Mouse (Mus musculus) myocyte (in vitro differentiated cells): Measurements from ENCODE around the gene Mybph. TPM values are rescaled to one million over a fixed set of nuclear protein-coding genes. Genes with fewer than 3 reads are reported as not detected.

Source experiments
- H3K27me3 ChIP-seq: one replicate; pipeline ENCODE4 v1.6.1; 2011; ENCODE audit not compliant: control insufficient read depth, insufficient read depth, insufficient read length
- H3K36me3 ChIP-seq: one replicate; pipeline ENCODE4 v1.6.1; 2011; ENCODE audit not compliant: control insufficient read depth, insufficient read depth
- H3K4me2 ChIP-seq: one replicate; pipeline ENCODE4 v1.6.1; 2011; ENCODE audit warnings: low read depth, control low read depth
- H3K4me3 ChIP-seq: one replicate; pipeline ENCODE4 v1.5.1; 2011; ENCODE audit warnings: mild to moderate bottlenecking, control low read depth, moderate library complexity
- H3K79me2 ChIP-seq: one replicate; pipeline ENCODE4 v1.6.1; 2011; ENCODE audit not compliant: control insufficient read depth, insufficient read depth
- H3ac ChIP-seq: one replicate; pipeline ENCODE4 v1.6.1; 2011; ENCODE audit not compliant: control insufficient read depth, insufficient read length
- CEBPB ChIP-seq: IDR thresholded peaks from 2 replicates; pipeline ENCODE4 v1.6.1; 2011; ENCODE audit warnings: mild to moderate bottlenecking, moderate library complexity; ENCODE audit not compliant: poor library complexity, insufficient read depth, severe bottlenecking
- E2F4 ChIP-seq: IDR thresholded peaks from one replicate; pipeline ENCODE4 v1.6.1; 2011; ENCODE audit warnings: mild to moderate bottlenecking, control low read depth, moderate library complexity; ENCODE audit not compliant: insufficient read depth
- MAX ChIP-seq: IDR thresholded peaks from one replicate; pipeline ENCODE4 v1.6.1; 2011; ENCODE audit warnings: low read depth, mild to moderate bottlenecking, control low read depth
- MYOD1 ChIP-seq, 3 experiments: IDR thresholded peaks; one replicate each; pipeline ENCODE4 v1.6.1; 2011; ENCODE audit warnings: control low read depth in 2 of 3, low read depth in 2 of 3, mild to moderate bottlenecking in 2 of 3, moderate library complexity in 1 of 3; ENCODE audit not compliant: insufficient read length in 2 of 3, control insufficient read depth in 1 of 3
- MYOG ChIP-seq, 3 experiments: IDR thresholded peaks; one replicate each; pipeline ENCODE4 v1.6.1; 2011; ENCODE audit warnings: control low read depth in 2 of 3, low read depth in 2 of 3, mild to moderate bottlenecking in 2 of 3; ENCODE audit not compliant: insufficient read length in 2 of 3, control insufficient read depth in 1 of 3, insufficient read depth in 1 of 3
- POLR2A ChIP-seq: IDR thresholded peaks from one replicate; pipeline ENCODE4 v1.6.1; 2011; ENCODE audit warnings: low read depth, mild to moderate bottlenecking, control low read depth, moderate library complexity; ENCODE audit not compliant: insufficient read length
- POLR2AphosphoS2 ChIP-seq: IDR thresholded peaks from one replicate; pipeline ENCODE4 v1.6.1; 2011; ENCODE audit warnings: low read depth, control low read depth; ENCODE audit not compliant: insufficient read length
- REST ChIP-seq: IDR thresholded peaks from one replicate; pipeline ENCODE4 v1.6.1; 2011; ENCODE audit warnings: mild to moderate bottlenecking, control low read depth, moderate library complexity; ENCODE audit not compliant: insufficient read depth, insufficient read length
- SRF ChIP-seq: IDR thresholded peaks from one replicate; pipeline ENCODE4 v1.6.1; 2011; ENCODE audit warnings: low read depth; ENCODE audit not compliant: control insufficient read depth, insufficient read length
- TCF12 ChIP-seq: IDR thresholded peaks from one replicate; pipeline ENCODE4 v1.6.1; 2011; ENCODE audit warnings: mild to moderate bottlenecking, control low read depth; ENCODE audit not compliant: poor library complexity, insufficient read depth, severe bottlenecking
- TCF3 ChIP-seq: IDR thresholded peaks from one replicate; pipeline ENCODE4 v1.6.1; 2011; ENCODE audit warnings: low read depth, control low read depth; ENCODE audit not compliant: insufficient read length
- USF1 ChIP-seq: IDR thresholded peaks from one replicate; pipeline ENCODE4 v1.6.1; 2011; ENCODE audit warnings: low read depth, mild to moderate bottlenecking, control low read depth, moderate library complexity
- polyA plus RNA-seq: library from polyadenylated mRNA; unstranded; fragments of >200 nt; fragmentation: generic; extraction: Trizol; gene quantifications from one replicate; pipeline ENCODE4 v1.2.1, GENCODE M21; 2012; ENCODE audit warnings: missing spikeins

Mybph gene
- polyA plus RNA-seq: 1,516 TPM

DNA sequence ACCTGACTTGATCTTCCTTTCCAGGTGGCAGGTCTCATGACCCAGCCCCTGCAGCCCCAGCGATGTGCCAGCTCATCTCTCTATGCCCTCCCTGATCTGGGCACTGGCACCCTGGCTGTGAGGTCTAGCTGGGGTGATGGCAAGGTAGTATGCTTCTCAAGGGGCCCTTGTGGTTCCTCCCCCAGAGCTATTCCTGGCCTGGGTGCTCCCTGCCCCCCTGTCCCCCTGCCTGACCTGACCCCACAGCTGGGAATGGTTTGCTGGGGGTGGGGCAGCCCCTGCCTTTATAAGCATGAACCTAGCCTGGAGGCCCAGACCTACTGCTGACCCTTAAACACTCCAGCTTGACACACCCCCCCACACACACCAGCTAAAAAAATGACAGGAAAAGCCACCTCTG, at the start of gene Mybph:
Mybph (plus strand) TSS at position 323 of the 400 bp plus-strand sequence.
- H3K4me3 ChIP-seq: peak within 1 kb of the TSS; percentile 63
- H3K36me3 ChIP-seq: no peaks in the 10 kb centered on the region
- H3K27me3 ChIP-seq: no peaks in the 10 kb centered on the region
- peak within 1 kb of the TSS; percentile 70 for H3K4me2 ChIP-seq
- peak; percentile 67 for TF ChIP-seq TCF12
- no peak for TF ChIP-seq POLR2AphosphoS2
- peak; percentile 44 to 98 (median 82) for TF ChIP-seq MYOG (IDR thresholded peaks at IDR 0.05; ENCODE audit: control insufficient read depth in 1 of 3, insufficient read depth in 1 of 3, insufficient read length in 2 of 3, low read depth in 2 of 3)
- TF ChIP-seq E2F4: no peak
- no peak for TF ChIP-seq USF1
- no peak for TF ChIP-seq MAX
- TF ChIP-seq REST: no peak
- TF ChIP-seq TCF3: peak; percentile 65
- TF ChIP-seq SRF: no peak
- peak in 2 of 3 experiments; percentile 57 to 92 for TF ChIP-seq MYOD1 (IDR thresholded peaks at IDR 0.05; ENCODE audit: control insufficient read depth in 1 of 3, insufficient read length in 2 of 3, low read depth in 2 of 3)
- no peak for TF ChIP-seq CEBPB
- TF ChIP-seq POLR2A: peak; percentile 48
- H3K79me2 ChIP-seq: no peaks in the 10 kb centered on the region
- H3ac ChIP-seq: peak within 1 kb of the TSS; percentile 3

DNA sequence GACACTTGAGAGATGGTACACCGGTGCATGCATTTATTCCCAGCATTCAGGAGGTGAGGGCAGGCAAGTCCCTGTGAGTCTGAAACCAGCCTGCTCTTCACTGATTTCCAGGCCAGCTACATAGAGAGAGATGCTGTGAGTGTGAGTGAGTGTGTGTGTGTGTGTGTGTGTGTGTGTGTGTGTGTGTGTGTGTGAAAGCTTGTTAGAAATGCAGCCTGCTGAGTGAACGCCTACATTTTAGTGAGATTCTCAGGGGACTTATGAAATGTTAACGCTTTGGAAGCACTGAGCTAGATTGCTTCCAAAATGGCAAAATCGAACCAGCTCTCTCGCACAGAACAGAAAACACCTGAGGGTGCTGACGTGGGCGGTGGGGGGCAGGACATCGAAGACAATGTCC, 47.2 kb upstream of the Mybph start:
- TF ChIP-seq MAX (no peak), TCF3 (no peak), MYOG (IDR thresholded peaks at IDR 0.05; ENCODE audit: control insufficient read depth in 1 of 3, insufficient read depth in 1 of 3, insufficient read length in 2 of 3, low read depth in 2 of 3) (no peak), USF1 (no peak), REST (no peak), TCF12 (no peak), E2F4 (no peak), MYOD1 (IDR thresholded peaks at IDR 0.05; ENCODE audit: control insufficient read depth in 1 of 3, insufficient read length in 2 of 3, low read depth in 2 of 3) (no peak), POLR2AphosphoS2 (no peak), SRF (no peak), CEBPB (no peak), POLR2A (no peak)
- Histone ChIP-seq H3K27me3 (peaks cover 65% of the 10 kb centered on the region), H3K4me2 (no peak overlapping the region), H3K36me3 (no peaks in the 10 kb centered on the region), H3K79me2 (no peaks in the 10 kb centered on the region), H3ac (no peak overlapping the region), H3K4me3 (no peak overlapping the region)

DNA sequence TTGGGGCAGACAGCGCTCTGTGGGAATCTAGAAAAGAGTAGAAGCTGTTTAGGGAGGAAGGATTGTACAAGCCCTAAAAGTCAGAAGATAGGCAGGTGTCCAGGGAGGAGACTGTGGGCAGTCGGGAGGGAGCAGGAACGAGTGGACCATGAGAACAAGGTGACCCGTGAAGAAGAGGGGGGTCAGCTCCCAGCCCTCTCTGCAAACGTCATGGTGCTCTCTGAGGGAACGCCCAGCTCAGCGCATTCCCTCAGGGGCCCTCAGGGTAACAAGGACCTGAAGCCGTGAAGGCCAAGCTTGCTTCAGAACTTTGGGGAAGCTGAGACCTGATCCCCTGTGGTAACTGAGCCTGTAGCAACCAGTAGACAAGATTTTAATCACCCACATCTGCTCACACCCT, 43.2 kb upstream of the Mybph start:
- TF ChIP-seq POLR2AphosphoS2 (no peak), TCF12 (no peak), E2F4 (no peak), MAX (no peak)

DNA sequence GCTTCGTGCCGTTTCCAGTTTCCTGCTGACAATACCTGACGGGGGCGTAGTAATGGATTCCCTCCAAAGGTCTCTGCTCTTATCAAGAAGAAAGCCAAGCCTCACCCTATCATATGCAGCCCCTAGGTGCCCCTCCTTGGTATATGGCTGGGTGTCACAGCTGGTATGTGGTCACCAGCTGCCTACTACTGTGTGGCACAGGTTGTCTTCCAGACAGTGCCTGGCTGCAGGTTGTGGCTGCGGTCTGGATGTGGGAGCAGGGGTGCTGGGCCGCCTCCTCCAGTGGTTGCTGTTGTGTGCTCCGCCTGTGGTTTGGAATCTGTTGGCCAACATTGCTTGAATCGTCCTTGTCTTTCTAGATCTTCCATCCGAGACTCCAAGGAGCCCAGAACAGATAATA, 42.5 kb upstream of the Mybph start:
- TF ChIP-seq CEBPB (no peak), TCF12 (no peak), MYOG (IDR thresholded peaks at IDR 0.05; ENCODE audit: control insufficient read depth in 1 of 3, insufficient read depth in 1 of 3, insufficient read length in 2 of 3, low read depth in 2 of 3) (peak in 1 of 3 experiments; percentile 75), TCF3 (peak; percentile 12), MAX (no peak), POLR2AphosphoS2 (no peak), MYOD1 (IDR thresholded peaks at IDR 0.05; ENCODE audit: control insufficient read depth in 1 of 3, insufficient read length in 2 of 3, low read depth in 2 of 3) (peak in 1 of 3 experiments; percentile 35)
- no peaks in the 10 kb centered on the region for H3K36me3 ChIP-seq
- peaks cover 26% of the 10 kb centered on the region for H3K27me3 ChIP-seq
- H3K4me2 ChIP-seq: no peak overlapping the region
- no peak overlapping the region for H3ac ChIP-seq
- H3K4me3 ChIP-seq: no peak overlapping the region
- H3K79me2 ChIP-seq: no peaks in the 10 kb centered on the region

More for the DNA sequence above, 43.2 kb upstream of the Mybph start:
- H3ac ChIP-seq: no peak overlapping the region
- no peaks in the 10 kb centered on the region for H3K36me3 ChIP-seq
- no peak overlapping the region for H3K4me2 ChIP-seq
- H3K27me3 ChIP-seq: peaks cover 33% of the 10 kb centered on the region
- no peaks in the 10 kb centered on the region for H3K79me2 ChIP-seq
- no peak overlapping the region for H3K4me3 ChIP-seq

DNA sequence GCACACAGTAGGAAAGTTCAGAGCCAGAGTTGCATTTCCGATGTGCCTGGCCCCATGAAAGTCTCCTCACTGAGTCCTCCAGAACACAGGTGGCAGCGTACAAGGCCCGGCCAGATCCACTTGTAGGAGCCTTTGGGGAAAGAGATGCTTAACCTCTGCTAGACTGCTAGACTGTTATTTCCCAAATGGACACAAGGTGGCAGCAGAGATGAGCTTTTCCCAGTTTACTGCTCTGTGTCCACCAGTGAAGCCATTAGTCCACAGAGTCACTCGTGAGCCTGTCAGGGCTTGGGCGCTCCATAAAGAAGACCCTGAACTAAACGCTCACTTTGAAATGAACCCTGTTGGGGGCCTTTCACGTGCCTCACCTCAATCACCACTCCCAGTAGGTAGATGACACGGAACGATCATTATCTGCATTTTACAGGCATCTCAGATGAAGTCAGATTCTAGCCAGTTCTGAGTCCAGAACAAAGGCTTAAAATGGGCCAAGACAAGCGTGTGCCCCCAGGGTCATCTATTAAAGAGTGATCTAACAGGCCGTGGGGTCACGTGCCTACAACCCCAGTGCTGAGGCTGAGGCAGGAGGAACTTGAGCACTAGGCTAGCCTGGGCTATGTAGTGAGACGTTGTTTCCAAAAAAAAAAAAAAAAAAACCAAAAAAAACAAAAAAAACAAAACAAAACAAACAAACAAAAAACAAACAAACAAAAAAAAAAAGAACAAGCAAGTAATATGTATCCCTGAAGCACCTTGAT, 41.4 kb upstream of the Mybph start:
- no peaks in the 10 kb centered on the region for H3K36me3 ChIP-seq
- H3K79me2 ChIP-seq: no peaks in the 10 kb centered on the region
- H3K4me2 ChIP-seq: no peak overlapping the region
- H3K4me3 ChIP-seq: no peak overlapping the region
- no peak overlapping the region for H3ac ChIP-seq
- H3K27me3 ChIP-seq: peaks cover 15% of the 10 kb centered on the region
- no peak for TF ChIP-seq MYOG (IDR thresholded peaks at IDR 0.05; ENCODE audit: control insufficient read depth in 1 of 3, insufficient read depth in 1 of 3, insufficient read length in 2 of 3, low read depth in 2 of 3)
- no peak for TF ChIP-seq TCF3
- TF ChIP-seq TCF12: no peak
- TF ChIP-seq USF1: no peak
- no peak for TF ChIP-seq CEBPB
- TF ChIP-seq REST: no peak
- no peak for TF ChIP-seq POLR2A
- no peak for TF ChIP-seq MYOD1 (IDR thresholded peaks at IDR 0.05; ENCODE audit: control insufficient read depth in 1 of 3, insufficient read length in 2 of 3, low read depth in 2 of 3)
- TF ChIP-seq SRF: no peak
- TF ChIP-seq POLR2AphosphoS2: no peak
- no peak for TF ChIP-seq MAX
- TF ChIP-seq E2F4: no peak
